Mouse (Mus musculus) stomach, adult 2 months (tissue): ENCODE measurements around the gene Psmg3. TPM values are rescaled to one million over a fixed set of nuclear protein-coding genes. Genes with fewer than 3 reads are reported as not detected.

ENCODE experiments used
- polyA plus RNA-seq: library from polyadenylated mRNA; depleted of rRNA; stranded (reverse); fragments of >200 nt; gene quantifications from 2 replicates; pipeline ENCODE4 v1.2.3, GENCODE M21; 2012; rRNA removed

The Psmg3 gene
- polyA plus RNA-seq, result 16.2 and 17.6 TPM in 2 replicates

GRCm38 (mm10) chr5:139826357-139827055 lies at the start of gene Psmg3, which contains the start of gene Gm26938:
Gene Psmg3 (minus strand): TSS chr5:139826885.
Gene Gm26938 (minus strand): TSS chr5:139826407.

GRCm38 (mm10) chr5:139819538-139820181 lies 7.0 kb downstream of the Psmg3 start, which contains the start of gene Tmem184a:
Gene Tmem184a (minus strand): TSS chr5:139819917.

GRCm38 (mm10) chr5:139791227-139792158 lies 35.2 kb downstream of the Psmg3 start, which contains the start of gene Mafk:
Gene Mafk (plus strand): TSS chr5:139791513.

GRCm38 (mm10) chr5:139775216-139775926 lies 51.3 kb downstream of the Psmg3 start, which contains the start of gene Ints1:
Gene Ints1 (minus strand): TSS chr5:139775674.

Other genes with a start within 250 kb of the Psmg3 start
- 9.7 and 11.4 TPM in 2 replicates for gene Micall2, start 90.5 kb downstream of the Psmg3 start, polyA plus RNA-seq
- gene Ints1, start 51.2 kb downstream of the Psmg3 start, polyA plus RNA-seq, result 41.0 and 41.1 TPM in 2 replicates
- 17.2 and 22.4 TPM in 2 replicates for gene Mafk, start 35.4 kb downstream of the Psmg3 start, polyA plus RNA-seq
- 121 and 193 TPM in 2 replicates for gene Tmem184a, start 7.0 kb downstream of the Psmg3 start, polyA plus RNA-seq
- gene Gm26938, start 478 bp downstream of the Psmg3 start, polyA plus RNA-seq, result not detected in 2 replicates
- gene Elfn1, start 81.1 kb upstream of the Psmg3 start, polyA plus RNA-seq, result 0.51 and 0.54 TPM in 2 replicates